Mouse (Mus musculus): ENCODE results near the gene Tctex1d2. TPM values are rescaled to one million over a fixed set of nuclear protein-coding genes. Genes with fewer than 3 reads are reported as not detected.
A peak's percentile ranks its signal among the peaks of the same experiment; 100 is the strongest.
"Not testable (repeated sequence)": the region's sequence is repeated elsewhere in the genome, so short reads cannot be mapped to it uniquely, and the experiment has no call there.

The Tctex1d2 gene
- polyA plus RNA-seq, 1 experiment from 2014 or later = 26.6 TPM

GRCm38 (mm10) chr16:32433138-32433537, 13.6 kb downstream of the Tctex1d2 start:
- Histone ChIP-seq H3K27ac (no peak overlapping the region), H3K36me3 (no peaks in the 10 kb centered on the region), H3K9me3 (no peaks in the 10 kb centered on the region), H3K4me3 (no peak overlapping the region), H3K27me3 (no peaks in the 10 kb centered on the region), H3K9ac (0 out of 2 replicates have a peak overlapping the region, but pooled peaks have one; percentile 40), H3K4me1 (peaks cover 19% of the 10 kb centered on the region), H3K4me2 (no peak overlapping the region)
- ATAC-seq (ENCODE audit: insufficient number of reproducible peaks, insufficient read depth, low FRiP score, low TSS enrichment, low read depth) = no peak
- WGBS = 65% methylated on average over 2 of the region's 2 CpGs

- peaks cover 21% of the 10 kb centered on the region for H3K4me1 ChIP-seq
Measured at GRCm38 (mm10) chr16:32434066-32434465, 14.6 kb downstream of the Tctex1d2 start.

DNA sequence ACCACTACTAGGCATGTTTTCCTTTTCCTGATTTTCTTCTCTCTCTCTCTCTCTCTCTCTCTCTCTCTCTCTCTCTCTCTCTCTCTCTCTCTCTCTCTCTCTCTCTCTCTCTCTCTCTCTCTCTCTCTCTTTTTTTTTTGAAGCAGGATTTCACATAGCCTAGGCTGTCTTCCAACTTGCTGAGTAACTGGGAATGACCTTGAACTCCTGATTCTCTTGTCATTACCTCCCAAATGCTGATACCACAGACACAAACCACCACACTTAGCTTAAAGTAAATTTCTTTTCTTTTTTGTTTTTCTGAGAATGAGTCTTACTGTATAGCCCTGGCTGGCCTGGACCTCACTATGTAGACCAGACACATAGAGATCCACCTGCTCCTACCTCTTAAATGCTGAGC, 15.2 kb downstream of the Tctex1d2 start:
- Histone ChIP-seq H3K9me3 (no peaks in the 10 kb centered on the region), H3K27ac (no peak overlapping the region), H3K4me3 (no peak overlapping the region), H3K9ac (no peak overlapping the region), H3K4me1 (peaks cover 20% of the 10 kb centered on the region), H3K27me3 (no peaks in the 10 kb centered on the region), H3K36me3 (no peaks in the 10 kb centered on the region), H3K4me2 (no peak overlapping the region)
- ATAC-seq (ENCODE audit: insufficient number of reproducible peaks, insufficient read depth, low FRiP score, low TSS enrichment, low read depth) = no peak

More at GRCm38 (mm10) chr16:32434066-32434465, 14.6 kb downstream of the Tctex1d2 start:
- Histone ChIP-seq H3K4me3 (no peak overlapping the region), H3K36me3 (no peaks in the 10 kb centered on the region), H3K9me3 (no peaks in the 10 kb centered on the region), H3K9ac (no peak overlapping the region), H3K27ac (no peak overlapping the region), H3K4me2 (no peak overlapping the region), H3K27me3 (no peaks in the 10 kb centered on the region)
- 58% methylated on average over 6 of the region's 6 CpGs for WGBS
- ATAC-seq (ENCODE audit: insufficient number of reproducible peaks, insufficient read depth, low FRiP score, low TSS enrichment, low read depth) = no peak

DNA sequence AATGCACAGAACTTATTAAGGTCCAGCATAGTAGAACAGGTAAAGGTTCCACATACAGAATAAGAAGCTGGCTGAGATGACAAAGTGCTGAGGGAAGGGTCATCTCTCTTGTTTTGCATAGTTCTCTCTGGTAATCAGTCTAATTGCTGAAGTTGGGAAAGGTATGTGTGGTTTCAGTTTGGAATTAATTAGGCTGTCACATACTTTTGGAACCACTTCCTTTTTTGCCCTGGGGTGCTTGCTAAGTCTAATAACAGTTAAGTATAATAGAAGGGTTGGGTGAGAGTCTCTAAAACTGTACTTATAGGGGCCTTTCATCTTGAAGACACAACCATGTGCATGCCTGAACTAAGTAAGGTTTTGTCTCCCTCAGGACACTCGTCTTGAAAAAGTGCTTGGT, 17.2 kb downstream of the Tctex1d2 start:
- H3K9me3 ChIP-seq = no peaks in the 10 kb centered on the region
- H3K27ac ChIP-seq = no peak overlapping the region
- no peak for ATAC-seq (ENCODE audit: insufficient number of reproducible peaks, insufficient read depth, low FRiP score, low TSS enrichment, low read depth)
- no peak overlapping the region for H3K4me2 ChIP-seq
- H3K27me3 ChIP-seq = no peaks in the 10 kb centered on the region
- no peak overlapping the region for H3K4me3 ChIP-seq
- H3K36me3 ChIP-seq = no peaks in the 10 kb centered on the region; the same call in 1 of the 2 replicates
- no peak overlapping the region for H3K9ac ChIP-seq
- 29% methylated on average over 1 of the region's 1 CpGs for WGBS
- H3K4me1 ChIP-seq = peaks cover 11% of the 10 kb centered on the region

- no peak overlapping the region for H3K4me3 ChIP-seq
- no peak overlapping the region for H3K9ac ChIP-seq
- no peaks in the 10 kb centered on the region for H3K9me3 ChIP-seq
- no peak overlapping the region for H3K27ac ChIP-seq
- peaks cover 6% of the 10 kb centered on the region; the same call in 1 of the 2 replicates for H3K4me1 ChIP-seq
- no peak for ATAC-seq (ENCODE audit: insufficient number of reproducible peaks, insufficient read depth, low FRiP score, low TSS enrichment, low read depth)
- WGBS = 84% methylated on average over 1 of the region's 1 CpGs
- no peaks in the 10 kb centered on the region; the same call in 1 of the 2 replicates for H3K36me3 ChIP-seq
- no peaks in the 10 kb centered on the region for H3K27me3 ChIP-seq
- no peak overlapping the region for H3K4me2 ChIP-seq
Measured at GRCm38 (mm10) chr16:32437266-32437665, 17.8 kb downstream of the Tctex1d2 start.

DNA sequence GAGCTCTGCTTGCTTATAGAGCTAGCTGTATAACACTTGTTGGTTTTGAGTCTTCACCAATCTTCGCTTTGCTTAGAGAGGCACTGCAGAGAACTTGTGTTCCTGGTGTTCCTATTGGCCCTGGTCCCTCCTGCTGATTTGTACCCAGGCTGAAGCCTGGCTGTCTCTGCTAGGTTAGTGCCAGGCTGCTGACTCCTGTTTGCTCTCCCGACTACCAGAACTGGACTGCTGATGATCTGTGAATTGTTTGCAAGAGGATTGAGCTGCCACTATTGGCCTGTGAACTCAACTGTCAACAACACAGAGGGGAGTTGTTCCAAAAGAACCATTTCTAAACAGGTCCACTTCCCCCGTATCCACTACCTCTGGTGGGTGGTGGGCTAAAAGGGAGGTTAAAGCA, 21.9 kb downstream of the Tctex1d2 start:
- no peaks in the 10 kb centered on the region for H3K27me3 ChIP-seq
- H3K36me3 ChIP-seq = no peaks in the 10 kb centered on the region; the same call in 1 of the 2 replicates
- H3K9me3 ChIP-seq = no peaks in the 10 kb centered on the region
- peaks cover 4% of the 10 kb centered on the region; the same call in 1 of the 2 replicates for H3K4me1 ChIP-seq
- no peak for ATAC-seq (ENCODE audit: insufficient number of reproducible peaks, insufficient read depth, low FRiP score, low TSS enrichment, low read depth)
- 93% methylated on average over 3 of the region's 3 CpGs for WGBS
- no peak overlapping the region for H3K4me2 ChIP-seq
- no peak overlapping the region for H3K4me3 ChIP-seq
- H3K9ac ChIP-seq = no peak overlapping the region
- no peak overlapping the region for H3K27ac ChIP-seq

DNA sequence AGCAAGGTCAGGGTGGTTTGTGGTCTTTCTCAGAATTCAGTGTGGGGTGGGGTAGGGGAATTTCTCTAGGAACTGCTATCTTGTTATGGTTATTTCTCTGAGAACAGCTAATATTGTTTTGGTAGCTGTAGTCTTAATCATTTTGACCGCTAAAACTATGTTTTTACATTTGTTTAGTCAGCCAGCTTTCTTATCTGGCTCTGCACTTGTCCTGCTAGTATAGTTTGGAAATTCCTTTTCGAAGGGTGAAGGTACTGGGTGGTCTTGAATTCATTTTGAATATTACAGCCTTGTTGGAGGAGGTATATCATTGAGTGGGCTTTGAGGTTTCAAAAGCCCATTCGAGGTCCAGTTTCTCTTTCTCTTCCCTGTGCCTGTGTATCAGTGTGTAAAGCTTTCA, 25.1 kb downstream of the Tctex1d2 start:
- not testable (repeated sequence) for H3K9me3 ChIP-seq; H3K4me3 ChIP-seq; H3K27me3 ChIP-seq; H3K4me2 ChIP-seq; H3K9ac ChIP-seq; H3K36me3 ChIP-seq; H3K4me1 ChIP-seq; H3K27ac ChIP-seq; ATAC-seq (ENCODE audit: insufficient number of reproducible peaks, insufficient read depth, low FRiP score, low TSS enrichment, low read depth)
- 92% methylated on average over 3 of the region's 3 CpGs for WGBS

GRCm38 (mm10) chr16:32445558-32445957, 26.1 kb downstream of the Tctex1d2 start:
- ATAC-seq (ENCODE audit: insufficient number of reproducible peaks, insufficient read depth, low FRiP score, low TSS enrichment, low read depth) = no peak
- Histone ChIP-seq H3K4me3 (no peak overlapping the region), H3K36me3 (no peaks in the 10 kb centered on the region; the same call in 1 of the 2 replicates), H3K4me1 (no peaks in the 10 kb centered on the region), H3K4me2 (no peak overlapping the region), H3K27me3 (no peaks in the 10 kb centered on the region), H3K27ac (no peak overlapping the region), H3K9ac (no peak overlapping the region), H3K9me3 (no peaks in the 10 kb centered on the region)
- 91% methylated on average over 1 of the region's 1 CpGs for WGBS

- no peaks in the 10 kb centered on the region for H3K27me3 ChIP-seq
- no peak overlapping the region for H3K4me3 ChIP-seq
- H3K9ac ChIP-seq = no peak overlapping the region
- H3K4me2 ChIP-seq = no peak overlapping the region
- no peaks in the 10 kb centered on the region for H3K4me1 ChIP-seq
- no peaks in the 10 kb centered on the region for H3K9me3 ChIP-seq
- ATAC-seq (ENCODE audit: insufficient number of reproducible peaks, insufficient read depth, low FRiP score, low TSS enrichment, low read depth) = no peak
- 77% methylated on average over 2 of the region's 2 CpGs for WGBS
- H3K36me3 ChIP-seq = peaks cover under 1% of the 10 kb centered on the region
- H3K27ac ChIP-seq = no peak overlapping the region
Measured at GRCm38 (mm10) chr16:32446563-32447138, 27.1 kb downstream of the Tctex1d2 start.

GRCm38 (mm10) chr16:32449665-32450064, 30.2 kb downstream of the Tctex1d2 start:
- H3K9ac ChIP-seq = no peak overlapping the region
- no peak for ATAC-seq (ENCODE audit: insufficient number of reproducible peaks, insufficient read depth, low FRiP score, low TSS enrichment, low read depth)
- no peaks in the 10 kb centered on the region for H3K27me3 ChIP-seq
- H3K4me1 ChIP-seq = peaks cover 7% of the 10 kb centered on the region
- no peaks in the 10 kb centered on the region for H3K9me3 ChIP-seq
- H3K27ac ChIP-seq = no peak overlapping the region
- 86% methylated on average over 3 of the region's 3 CpGs for WGBS
- no peak overlapping the region for H3K4me3 ChIP-seq
- peaks cover 16% of the 10 kb centered on the region for H3K36me3 ChIP-seq
- H3K4me2 ChIP-seq = no peak overlapping the region

DNA sequence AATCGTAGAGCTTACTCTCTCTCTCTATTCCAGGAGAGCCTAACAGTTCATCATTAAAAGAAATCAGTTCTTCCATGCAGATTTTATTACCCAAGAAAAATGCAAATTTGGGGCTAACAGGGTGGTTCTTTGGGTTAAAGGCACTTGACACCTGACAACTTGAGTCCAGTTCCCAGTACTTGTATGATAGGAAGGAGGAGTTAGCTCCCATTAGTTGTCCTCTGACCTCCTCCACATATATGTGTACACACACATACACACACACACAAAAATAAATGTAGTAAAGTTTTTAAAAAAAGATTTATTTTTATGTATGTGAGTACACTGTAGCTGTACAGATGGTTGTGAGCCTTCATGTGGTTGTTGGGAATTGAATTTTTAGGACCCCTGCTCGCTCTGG, 30.6 kb downstream of the Tctex1d2 start:
- no peak for ATAC-seq (ENCODE audit: insufficient number of reproducible peaks, insufficient read depth, low FRiP score, low TSS enrichment, low read depth)
- Histone ChIP-seq H3K4me2 (no peak overlapping the region), H3K27me3 (no peaks in the 10 kb centered on the region), H3K9ac (no peak overlapping the region), H3K4me1 (peaks cover 12% of the 10 kb centered on the region), H3K36me3 (peaks cover 16% of the 10 kb centered on the region), H3K27ac (no peak overlapping the region), H3K4me3 (no peak overlapping the region), H3K9me3 (no peaks in the 10 kb centered on the region)
- 88% methylated on average over 2 of the region's 2 CpGs for WGBS

GRCm38 (mm10) chr16:32453102-32453501, 33.6 kb downstream of the Tctex1d2 start:
- ATAC-seq (ENCODE audit: insufficient number of reproducible peaks, insufficient read depth, low FRiP score, low TSS enrichment, low read depth) = no peak
- no peak overlapping the region for H3K4me3 ChIP-seq
- H3K4me1 ChIP-seq = peaks cover 20% of the 10 kb centered on the region
- no peak overlapping the region for H3K4me2 ChIP-seq
- H3K27me3 ChIP-seq = no peaks in the 10 kb centered on the region
- no peaks in the 10 kb centered on the region for H3K9me3 ChIP-seq
- H3K9ac ChIP-seq = no peak overlapping the region
- peak overlapping the region; percentile 23 for H3K27ac ChIP-seq
- WGBS = 92% methylated on average over 8 of the region's 8 CpGs
- H3K36me3 ChIP-seq = peaks cover 23% of the 10 kb centered on the region

Measured in embryonic facial prominence, embryonic 13.5 days (tissue).